Mouse (Mus musculus) CD4-positive naive resting alpha-beta T cell, adult 76 days (primary cell): ENCODE results near the gene Lrrfip2. TPM values are rescaled to one million over a fixed set of nuclear protein-coding genes. Genes with fewer than 3 reads are reported as not detected.

ENCODE experiments used
- total RNA-seq: library from RNA; stranded (reverse); gene quantifications from one replicate; pipeline ENCODE4 v1.2.4, GENCODE M21; 2023

Gene Lrrfip2
- total RNA-seq = 32.1 TPM

DNA sequence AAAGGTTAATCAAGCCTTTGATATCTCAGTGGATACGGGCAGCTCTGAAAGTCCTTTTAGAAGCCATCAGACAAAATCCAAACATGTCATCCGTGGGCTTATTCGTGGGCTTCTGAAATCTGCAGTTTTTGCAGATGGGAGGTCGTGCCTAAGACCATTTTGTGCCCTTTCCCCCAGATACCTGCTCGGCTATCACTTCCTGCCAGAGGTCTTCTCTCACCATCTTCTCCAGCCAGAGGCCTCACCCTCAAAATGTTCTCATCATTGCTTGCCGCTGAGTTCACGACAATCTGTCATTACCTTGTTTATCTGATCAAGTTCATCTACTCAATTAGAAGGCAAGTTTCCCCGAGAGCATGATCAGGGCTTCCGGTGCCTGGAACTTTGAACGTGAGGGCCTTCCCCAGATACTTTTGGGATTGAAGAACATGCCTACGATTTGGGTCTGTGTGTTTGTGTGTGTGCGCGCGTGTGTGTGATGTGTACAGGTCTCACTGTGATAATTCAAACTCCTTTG lies at the start of gene Lrrfip2:
Gene Lrrfip2 (plus strand): TSS at position 467 of the 517 bp plus-strand sequence.

DNA sequence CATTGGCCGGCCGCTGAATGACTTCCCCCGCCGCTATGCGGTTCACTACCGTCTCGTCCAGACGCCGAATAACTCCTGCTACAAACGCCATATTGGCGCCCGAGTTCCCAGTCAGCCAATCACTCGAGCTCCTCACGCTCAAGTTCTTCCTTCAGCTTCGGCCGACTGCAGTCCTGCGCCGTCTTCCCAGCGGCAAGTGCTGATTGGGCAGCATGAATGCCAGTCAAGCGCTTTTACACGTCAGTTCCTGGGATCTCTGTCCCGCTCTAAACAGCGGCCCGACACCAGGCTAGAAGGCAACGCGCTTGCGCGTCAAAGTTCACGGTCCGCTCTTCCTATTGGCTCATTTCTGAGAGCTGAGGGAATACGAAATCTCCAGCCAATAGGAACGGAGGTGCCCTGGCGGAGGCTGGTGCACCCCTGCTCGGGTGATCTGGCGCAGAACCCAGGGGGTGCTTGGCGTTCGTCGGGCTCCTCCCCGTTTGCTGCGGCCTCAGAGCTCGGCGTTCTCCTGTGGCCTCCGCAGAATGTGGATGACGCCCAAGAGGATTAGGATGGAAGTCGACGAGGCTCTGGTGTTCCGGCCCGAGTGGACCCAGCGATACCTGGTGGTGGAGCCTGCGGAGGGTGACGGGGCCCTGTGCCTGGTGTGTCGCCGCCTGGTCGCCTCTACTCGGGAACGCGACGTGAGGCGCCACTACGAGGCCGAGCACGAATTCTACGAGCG lies 154.2 kb downstream of the Lrrfip2 start, which contains the start of the genes Mlh1 and Epm2aip1:
Gene Mlh1 (minus strand): TSS at position 358 of the 727 bp plus-strand sequence.
Gene Epm2aip1 (plus strand): TSS at position 496 of the 727 bp plus-strand sequence.

Other genes with a start within 250 kb of the Lrrfip2 start
- gene Als2cl, start 237.7 kb upstream of the Lrrfip2 start, total RNA-seq = 375 TPM
- gene Tmie, start 237.5 kb upstream of the Lrrfip2 start, total RNA-seq = 17.3 TPM
- 2.2 TPM for gene Fam240a, start 200.7 kb upstream of the Lrrfip2 start, total RNA-seq
- gene Tdgf1, start 171.4 kb upstream of the Lrrfip2 start, total RNA-seq = 2.1 TPM
- not detected for gene Lrrc2, start 166.0 kb upstream of the Lrrfip2 start, total RNA-seq
- gene Rtp3, start 127.0 kb upstream of the Lrrfip2 start, total RNA-seq = not detected
- 2.4 TPM for gene Ltf, start 98.3 kb upstream of the Lrrfip2 start, total RNA-seq
- 5.2 TPM for gene Ccrl2, start 60.1 kb upstream of the Lrrfip2 start, total RNA-seq
- 48.5 TPM for gene Mlh1, start 154.2 kb downstream of the Lrrfip2 start, total RNA-seq
- 29.6 TPM for gene Epm2aip1, start 154.3 kb downstream of the Lrrfip2 start, total RNA-seq
- gene Trank1, start 194.1 kb downstream of the Lrrfip2 start, total RNA-seq = not detected